Mouse (Mus musculus): ENCODE data around the gene Smad6.

Smad6 gene

GRCm38 (mm10) chr9:64021319-64021850 lies 474 bp downstream of the Smad6 start:
- DNase-seq, result peak; percentile 36 to 49

- peak in 1 of 2 experiments; percentile 63 for DNase-seq
Observed at GRCm38 (mm10) chr9:64020606-64021318, 1.1 kb downstream of the Smad6 start.

- peak; percentile 38 to 58 for DNase-seq
Observed at GRCm38 (mm10) chr9:64020171-64020605, 1.7 kb downstream of the Smad6 start.

GRCm38 (mm10) chr9:64019036-64019886 lies 2.6 kb downstream of the Smad6 start:
- peak in 1 of 2 experiments; percentile 14 for DNase-seq

GRCm38 (mm10) chr9:64017861-64018793 lies 3.7 kb downstream of the Smad6 start:
- DNase-seq, result peak; percentile 75 to 83

- DNase-seq, result peak; percentile 69 to 70
Observed at GRCm38 (mm10) chr9:64016648-64017400, 5.0 kb downstream of the Smad6 start.

GRCm38 (mm10) chr9:64016092-64016491 lies 5.8 kb downstream of the Smad6 start:
- DNase-seq, result no peak

GRCm38 (mm10) chr9:64014801-64015200 lies 7.1 kb downstream of the Smad6 start:
- DNase-seq, result no peak

GRCm38 (mm10) chr9:64011356-64011755 lies 10.5 kb downstream of the Smad6 start:
- no peak for DNase-seq

GRCm38 (mm10) chr9:64002981-64003380 lies 18.9 kb downstream of the Smad6 start:
- no peak for DNase-seq

GRCm38 (mm10) chr9:64001081-64001480 lies 20.8 kb downstream of the Smad6 start:
- no peak for DNase-seq

GRCm38 (mm10) chr9:64000085-64000484 lies 21.8 kb downstream of the Smad6 start:
- no peak for DNase-seq

GRCm38 (mm10) chr9:63999194-63999593 lies 22.7 kb downstream of the Smad6 start:
- DNase-seq, result no peak

GRCm38 (mm10) chr9:63998026-63998425 lies 23.8 kb downstream of the Smad6 start:
- no peak for DNase-seq

- no peak for DNase-seq
Observed at GRCm38 (mm10) chr9:63997439-63997838, 24.4 kb downstream of the Smad6 start.

GRCm38 (mm10) chr9:63993256-63993655 lies 28.6 kb downstream of the Smad6 start:
- no peak for DNase-seq

- DNase-seq, result no peak
Observed at GRCm38 (mm10) chr9:63992761-63993160, 29.1 kb downstream of the Smad6 start.

GRCm38 (mm10) chr9:63991193-63991592 lies 30.7 kb downstream of the Smad6 start:
- no peak for DNase-seq

- DNase-seq, result peak; percentile 47 to 64
Observed at GRCm38 (mm10) chr9:63989641-63990040, 32.2 kb downstream of the Smad6 start.

GRCm38 (mm10) chr9:63989214-63989613 lies 32.6 kb downstream of the Smad6 start:
- DNase-seq, result no peak

GRCm38 (mm10) chr9:63985125-63985524 lies 36.7 kb downstream of the Smad6 start:
- DNase-seq, result no peak
